In genomic region chrX:134059764-134060163, GRCm38 (mm10) we compare ENCODE assay signal across 8 mouse cellular contexts. TPM values are rescaled to one million over a fixed set of nuclear protein-coding genes. Genes with fewer than 3 reads are reported as not detected.
DNase-seq lines count a peak whose midpoint lies in the region; ATAC-seq and TF ChIP-seq lines count a peak whose summit lies in the region.

No protein-coding gene starts in this region.

- TF ChIP-seq CTCF in gastrocnemius, adult 2 months (IDR thresholded peaks at IDR 0.05) = no peak; the same call in 1 of the 2 replicates
- peak; percentile 33; the same call in 1 of the 2 replicates for TF ChIP-seq CTCF in forebrain, postnatal 0 days (IDR thresholded peaks at IDR 0.05; ENCODE audit: low read depth)
- no peak for TF ChIP-seq CTCF in liver, embryonic 14.5 days (IDR thresholded peaks at IDR 0.05; ENCODE audit: low read depth)

- TF ChIP-seq EP300 in liver, embryonic 14.5 days (IDR thresholded peaks at IDR 0.05; ENCODE audit: low read depth) = no peak

- H3K36me3 ChIP-seq in forebrain, postnatal 0 days (ENCODE audit: insufficient read depth) = no peaks in the 10 kb centered on the region
- no peaks in the 10 kb centered on the region; the same call in none of the 2 replicates for H3K36me3 ChIP-seq in liver, embryonic 14.5 days (replicated peaks; ENCODE audit: control insufficient read depth, insufficient read depth, low read depth)
- 0 out of 2 replicates have a peak, but pooled peaks cover 4% of the 10 kb centered on the region for H3K36me3 ChIP-seq in stomach, embryonic 16.5 days (ENCODE audit: control insufficient read depth, insufficient read depth, low read length)

- H3K27me3 ChIP-seq in forebrain, postnatal 0 days (ENCODE audit: insufficient read depth, low read length) = no peaks in the 10 kb centered on the region
- H3K27me3 ChIP-seq in liver, embryonic 14.5 days (ENCODE audit: control insufficient read depth, insufficient read depth, low read length) = no peaks in the 10 kb centered on the region
- no peaks in the 10 kb centered on the region for H3K27me3 ChIP-seq in stomach, embryonic 16.5 days (ENCODE audit: control insufficient read depth, insufficient read depth, low read length)

- peak overlapping the region; percentile 42 for H3K4me2 ChIP-seq in forebrain, postnatal 0 days (ENCODE audit: low read depth)
- H3K4me2 ChIP-seq in liver, embryonic 14.5 days (ENCODE audit: low read depth) = peak overlapping the region; percentile 65
- H3K4me2 ChIP-seq in stomach, embryonic 16.5 days (ENCODE audit: low read depth, low read length) = peak overlapping the region; percentile 45

- H3K4me3 ChIP-seq in gastrocnemius, adult 2 months = peak overlapping the region; percentile 82
- peak overlapping the region; percentile 54 for H3K4me3 ChIP-seq in forebrain, postnatal 0 days (ENCODE audit: low read depth, low read length)
- peak overlapping the region; percentile 61 to 68 for H3K4me3 ChIP-seq in liver, embryonic 14.5 days (ENCODE audit: insufficient read depth in 1 of 2, low read depth in 2 of 2, low read length in 2 of 2)
- H3K4me3 ChIP-seq in stomach, embryonic 16.5 days (replicated peaks; ENCODE audit: low read length) = peak overlapping the region; percentile 64

- H3K9me3 ChIP-seq in forebrain, postnatal 0 days (ENCODE audit: low read length) = no peaks in the 10 kb centered on the region
- no peaks in the 10 kb centered on the region for H3K9me3 ChIP-seq in liver, embryonic 14.5 days (ENCODE audit: control insufficient read depth, low read length)
- no peaks in the 10 kb centered on the region for H3K9me3 ChIP-seq in stomach, embryonic 16.5 days (replicated peaks; ENCODE audit: control insufficient read depth, low read length)

- no peak for DNase-seq in gastrocnemius, adult 2 months
- no peak for DNase-seq in gastrocnemius, postnatal 25 days
- peak; percentile 34 for DNase-seq in thymus, postnatal 0 days (ENCODE audit: low spot score)
- DNase-seq in thymus, postnatal 4 days = no peak
- peak; percentile 52 for DNase-seq in forebrain, postnatal 0 days
- DNase-seq in liver, embryonic 14.5 days (ENCODE audit: low read depth in 3 of 3, low spot score in 3 of 3) = peak in 2 of 3 experiments; percentile 3 to 4
- no peak for DNase-seq in adrenal gland, adult 18-20 months (ENCODE audit: low spot score in 2 of 2)

- intact Hi-C loops in gastrocnemius, adult 2 months (cut with DNase I) = loop anchor here (10.0 kb wide), 1 partner anchor 215 kb away; the partner anchor contains the start of gene Trmt2b

- ATAC-seq in forebrain, postnatal 0 days = peak; percentile 2; the same call in 1 of the 2 replicates
- ATAC-seq in liver, embryonic 14.5 days (ENCODE audit: insufficient read depth) = no peak; the same call in 1 of the 2 replicates
- no peak for ATAC-seq in stomach, embryonic 16.5 days (ENCODE audit: insufficient read depth, low FRiP score)

- 24% methylated on average over 10 of the region's 10 CpGs for WGBS in forebrain, postnatal 0 days
- 10% methylated on average over 10 of the region's 10 CpGs for WGBS in liver, embryonic 14.5 days (ENCODE audit: insufficient replicate concordance)
- WGBS in stomach, embryonic 16.5 days = 17% methylated on average over 10 of the region's 10 CpGs

- H3K9ac ChIP-seq in forebrain, postnatal 0 days = peak overlapping the region; percentile 64
- peak overlapping the region; percentile 77 for H3K9ac ChIP-seq in liver, embryonic 14.5 days (replicated peaks)
- peak overlapping the region; percentile 76 for H3K9ac ChIP-seq in stomach, embryonic 16.5 days (ENCODE audit: low read length)

- H3K27ac ChIP-seq in gastrocnemius, adult 2 months = peak overlapping the region; percentile 92
- peak overlapping the region; percentile 88 for H3K27ac ChIP-seq in forebrain, postnatal 0 days (ENCODE audit: low read depth, low read length)
- H3K27ac ChIP-seq in liver, embryonic 14.5 days = peak overlapping the region; percentile 4; the same call in 1 of the 2 replicates
- H3K27ac ChIP-seq in stomach, embryonic 16.5 days (ENCODE audit: low read length) = peak overlapping the region; percentile 87

- no peaks in the 10 kb centered on the region for H3K4me1 ChIP-seq in forebrain, postnatal 0 days (ENCODE audit: insufficient read depth)
- H3K4me1 ChIP-seq in liver, embryonic 14.5 days (replicated peaks; ENCODE audit: control insufficient read depth in 2 of 2, insufficient read depth in 2 of 2, low read length in 1 of 2) = no peaks in the 10 kb centered on the region
- H3K4me1 ChIP-seq in stomach, embryonic 16.5 days (ENCODE audit: control insufficient read depth, insufficient read depth, low read length) = no peaks in the 10 kb centered on the region

RNA-seq across cellular contexts. Expression of gene Cstf2, which starts 0.8 kb away (rescaled TPM):
- total RNA-seq in gastrocnemius, adult 2 months (2021) = 1 to 10 TPM; 6.9 to 7.9 TPM
- 1 to 10 TPM; 7.9 to 9.6 TPM for total RNA-seq in gastrocnemius, postnatal 25 days (2021)
- polyA plus RNA-seq in thymus, postnatal 0 days (2015; fragmentation: Nextera tagmentation; extraction: Ambion mirVana) = 53.6 and 54.1 TPM in 2 replicates
- 72.6 and 79.4 TPM in 2 replicates for total RNA-seq in forebrain, postnatal 0 days (2014; rRNA removed)
- polyA plus RNA-seq in forebrain, postnatal 0 days (2015; fragmentation: Nextera tagmentation; extraction: Ambion mirVana) = 30.8 and 38.3 TPM in 2 replicates
- polyA plus RNA-seq in liver, embryonic 14.5 days (2012; rRNA removed) = 10.4 and 12.6 TPM in 2 replicates
- polyA plus RNA-seq in liver, embryonic 14.5 days (2014; fragmentation: Nextera tagmentation; extraction: Ambion mirVana) = 23.5 and 23.8 TPM in 2 replicates
- 35.7 and 36.5 TPM in 2 replicates for polyA plus RNA-seq in stomach, embryonic 16.5 days (2015; fragmentation: Nextera tagmentation; extraction: Ambion mirVana)
- 10 to 100 TPM; 31.9 to 33.2 TPM for total RNA-seq in adrenal gland, adult 18-20 months (2021)

Comparison
In these comparisons a context has a peak if more than half of its experiments do, and no peak if none do; other contexts are left out.
1. DNase-seq: peak in thymus, postnatal 0 days (single experiment), forebrain, postnatal 0 days (single experiment) and liver, embryonic 14.5 days (2 of 3); none in gastrocnemius, adult 2 months (single experiment), gastrocnemius, postnatal 25 days (single experiment), thymus, postnatal 4 days (single experiment) and adrenal gland, adult 18-20 months (0 of 2).
2. H3K27ac ChIP-seq: peak in every context shown above with its lines; median percentile 92 in gastrocnemius, adult 2 months; 88 in forebrain, postnatal 0 days; 87 in stomach, embryonic 16.5 days; 4 in liver, embryonic 14.5 days.
3. Peak in every context shown above with its lines, with median percentiles within 50 percentile points of each other: H3K4me3 ChIP-seq, H3K4me2 ChIP-seq and H3K9ac ChIP-seq.